Mouse (Mus musculus) left cerebral cortex, adult 2 months (tissue): Measurements from ENCODE around the gene Nod1. TPM values are rescaled to one million over a fixed set of nuclear protein-coding genes. Genes with fewer than 3 reads are reported as not detected.

ENCODE experiments used
- DNase-seq, 2 experiments: peaks; one replicate each; pipeline ENCODE4 v3.0.0; 2021 to 2022; ENCODE audit warnings: low spot score in 2 of 2, mixed read lengths in 1 of 2; ENCODE audit errors: extremely low spot score in 1 of 2
- H3K27ac ChIP-seq: fragments of 200-600 bp; 2 replicates; pipeline ENCODE4 v1.8.1; 2022
- H3K4me3 ChIP-seq: fragments of 200-600 bp; 2 replicates; pipeline ENCODE4 v1.8.1; 2022
- CTCF ChIP-seq: fragments of 200-600 bp; IDR thresholded peaks from 2 replicates; pipeline ENCODE4 v1.8.1; 2022; ENCODE audit warnings: antibody characterized with exemption, mild to moderate bottlenecking, moderate library complexity
- intact Hi-C: fragments of 180-260 bp; cut with DNase I; formaldehyde crosslinking; loops from one replicate; pipeline ENCODE4 v1.15.1; 2025
- total RNA-seq, 2 experiments: library from RNA; stranded (reverse); gene quantifications; 2 replicates each; pipeline ENCODE4 v1.2.3; 2021

Nod1 gene
- total RNA-seq, 2 experiments from 2014 or later: 3.4 to 4.3 TPM

- Histone ChIP-seq H3K4me3 (no peak overlapping the region), H3K27ac (no peak overlapping the region)
- no peak for TF ChIP-seq CTCF
- intact Hi-C loops: no loop called here
- no peak for DNase-seq
Observed at GRCm38 (mm10) chr6:54906053-54907040, 66.1 kb downstream of the Nod1 start.

- Histone ChIP-seq H3K4me3 (no peak overlapping the region), H3K27ac (no peak overlapping the region)
- DNase-seq: no peak
- no peak for TF ChIP-seq CTCF
- intact Hi-C loops: loop anchor here (5.0 kb wide), 1 partner anchor 195 kb away; no protein-coding TSS in a partner anchor
Observed at GRCm38 (mm10) chr6:54902547-54902946, 69.9 kb downstream of the Nod1 start.

- no peak for TF ChIP-seq CTCF
- Histone ChIP-seq H3K4me3 (no peak overlapping the region), H3K27ac (no peak overlapping the region)
- no peak for DNase-seq
- intact Hi-C loops: loop anchor here (5.0 kb wide), 1 partner anchor 193 kb away; no protein-coding TSS in a partner anchor
Observed at GRCm38 (mm10) chr6:54900256-54900655, 72.2 kb downstream of the Nod1 start.

- DNase-seq: no peak
- no peak overlapping the region for H3K27ac ChIP-seq
- no peak overlapping the region for H3K4me3 ChIP-seq
- no peak for TF ChIP-seq CTCF
- intact Hi-C loops: no loop called here
Observed at GRCm38 (mm10) chr6:54891384-54891783, 81.0 kb downstream of the Nod1 start.

GRCm38 (mm10) chr6:54890221-54890620, 82.2 kb downstream of the Nod1 start:
- H3K4me3 ChIP-seq: no peak overlapping the region
- intact Hi-C loops: no loop called here
- no peak for TF ChIP-seq CTCF
- no peak for DNase-seq
- no peak overlapping the region for H3K27ac ChIP-seq

- intact Hi-C loops: no loop called here
- no peak for DNase-seq
- H3K4me3 ChIP-seq: no peak overlapping the region
- no peak overlapping the region for H3K27ac ChIP-seq
- no peak for TF ChIP-seq CTCF
Observed at GRCm38 (mm10) chr6:54886195-54886594, 86.2 kb downstream of the Nod1 start.

- TF ChIP-seq CTCF: no peak
- Histone ChIP-seq H3K4me3 (no peak overlapping the region), H3K27ac (no peak overlapping the region)
- no peak for DNase-seq
- intact Hi-C loops: no loop called here
Observed at GRCm38 (mm10) chr6:54883424-54883823, 89.0 kb downstream of the Nod1 start.

- intact Hi-C loops: no loop called here
- Histone ChIP-seq H3K4me3 (no peak overlapping the region), H3K27ac (no peak overlapping the region)
- TF ChIP-seq CTCF: no peak
- DNase-seq: no peak
Observed at GRCm38 (mm10) chr6:54880086-54880485, 92.3 kb downstream of the Nod1 start.

- no peak overlapping the region for H3K4me3 ChIP-seq
- no peak for TF ChIP-seq CTCF
- intact Hi-C loops: no loop called here
- H3K27ac ChIP-seq: no peak overlapping the region
- no peak for DNase-seq
Observed at GRCm38 (mm10) chr6:54878546-54878945, 93.9 kb downstream of the Nod1 start.

- intact Hi-C loops: no loop called here
Observed at GRCm38 (mm10) chr6:54877651-54878050, 94.8 kb downstream of the Nod1 start.

GRCm38 (mm10) chr6:54876782-54877181, 95.6 kb downstream of the Nod1 start:
- no peak for TF ChIP-seq CTCF
- Histone ChIP-seq H3K4me3 (no peak overlapping the region), H3K27ac (no peak overlapping the region)
- intact Hi-C loops: no loop called here
- DNase-seq: no peak

More at GRCm38 (mm10) chr6:54877651-54878050, 94.8 kb downstream of the Nod1 start:
- H3K27ac ChIP-seq: no peak overlapping the region
- TF ChIP-seq CTCF: no peak
- H3K4me3 ChIP-seq: no peak overlapping the region
- DNase-seq: no peak

Other genes starting within 250 kb of the Nod1 start
- 10 to 100 TPM; 13.7 to 14.1 TPM for gene Znrf2, start 155.7 kb downstream of the Nod1 start, total RNA-seq
- 10 to 100 TPM; 27.7 to 29.3 TPM for gene Ggct, start 20.3 kb upstream of the Nod1 start, total RNA-seq
- 100 to 1,000 TPM; 134 to 142 TPM for gene Gars, start 65.4 kb upstream of the Nod1 start, total RNA-seq
- gene Crhr2, start 160.4 kb upstream of the Nod1 start, total RNA-seq: 1 to 10 TPM; 2.7 to 2.9 TPM
- 1 to 10 TPM; 1.1 to 2.1 TPM for gene Inmt, start 202.4 kb upstream of the Nod1 start, total RNA-seq
- 10 to 100 TPM; 10.2 to 11.0 TPM for gene Mindy4, start 230.8 kb upstream of the Nod1 start, total RNA-seq